Comparison of ENCODE assay signal across 9 mouse cellular contexts in the genomic region with DNA sequence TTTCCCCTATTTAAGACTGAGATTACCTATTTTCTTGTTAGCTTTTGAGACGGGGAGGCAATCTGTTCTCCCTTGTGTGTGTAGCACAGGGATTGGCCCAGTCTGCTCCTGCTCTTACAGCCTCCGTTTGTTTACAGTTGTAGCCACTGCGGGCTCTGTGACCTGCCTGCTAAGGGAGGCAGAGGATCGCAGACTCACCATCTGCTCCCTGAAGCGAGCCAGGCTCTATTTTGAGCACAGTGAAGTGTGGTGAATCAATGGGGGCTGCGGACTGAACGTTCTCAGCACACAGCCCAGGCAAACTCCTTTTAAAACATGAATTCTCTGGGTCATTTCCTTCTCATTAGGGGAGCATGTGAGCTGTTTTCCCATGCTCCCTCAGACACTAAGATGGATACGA. TPM values are rescaled to one million over a fixed set of nuclear protein-coding genes. Genes with fewer than 3 reads are reported as not detected.
DNase-seq lines count a peak whose midpoint lies in the region; ATAC-seq lines count a peak whose summit lies in the region.
"Had no signal": no experiment of that assay in that cellular context is flagged by ENCODE, and none has a peak within 500 bp of the region (broad histone marks: within the 10 kb centered on the region; RNA-seq: fewer than 3 reads in every experiment).

No protein-coding gene starts in this region.

- H3K4me2 ChIP-seq in forebrain, embryonic 15.5 days (replicated peaks) = no peak overlapping the region

- peak; percentile 52 for DNase-seq in layer of hippocampus, adult 11-12 months (ENCODE audit: low spot score)
- DNase-seq in layer of hippocampus, adult 9-10 months (ENCODE audit: low spot score) = no peak
- peak; percentile 45 to 54 for DNase-seq in layer of hippocampus, postnatal 10 days (ENCODE audit: low spot score in 2 of 2)
- peak; percentile 44 for DNase-seq in right cerebral cortex, adult 18-20 months
- DNase-seq in thymus, postnatal 0 days (ENCODE audit: low spot score) = no peak
- DNase-seq in thymus, adult 18-20 months = no peak

- H3K4me3 ChIP-seq in forebrain, embryonic 15.5 days = no peak overlapping the region

- H3K27ac ChIP-seq in forebrain, embryonic 15.5 days (replicated peaks) = peak overlapping the region; percentile 61
- H3K27ac ChIP-seq: liver, embryonic 14.5 days had no signal

- H3K9ac ChIP-seq in forebrain, embryonic 15.5 days (replicated peaks) = no peak overlapping the region
- H3K9ac ChIP-seq: liver, embryonic 14.5 days had no signal

- no peaks in the 10 kb centered on the region for H3K9me3 ChIP-seq in forebrain, embryonic 15.5 days

- WGBS in forebrain, embryonic 15.5 days = 49% methylated on average over 8 of the region's 8 CpGs

- no peaks in the 10 kb centered on the region for H3K27me3 ChIP-seq in forebrain, embryonic 15.5 days

- peak; percentile 75 for ATAC-seq in forebrain, embryonic 15.5 days (replicated peaks)
- ATAC-seq in megakaryocyte progenitor cell, adult 5-6 weeks (replicated peaks; ENCODE audit: poor library complexity) = no peak

- H3K4me1 ChIP-seq in forebrain, embryonic 15.5 days = peaks cover 10% of the 10 kb centered on the region

- peaks cover 9% of the 10 kb centered on the region; the same call in 1 of the 2 replicates for H3K36me3 ChIP-seq in forebrain, embryonic 15.5 days

RNA-seq across cellular contexts. Expression of a gene that starts 27.4 kb away (rescaled TPM):
- 0.68 and 0.70 TPM in 2 replicates for polyA plus RNA-seq in forebrain, embryonic 15.5 days (2015; fragmentation: Nextera tagmentation; extraction: Ambion mirVana)
- under 1 TPM; 0.53 to 0.54 TPM for total RNA-seq in layer of hippocampus, postnatal 10 days (2021)
- 1.7 and 2.5 TPM in 2 replicates for polyA plus RNA-seq in thymus, postnatal 0 days (2015; fragmentation: Nextera tagmentation; extraction: Ambion mirVana)
- total RNA-seq in megakaryocyte progenitor cell, adult 5-6 weeks (2015) = not detected in 2 replicates
- not detected in 2 replicates for total RNA-seq in megakaryocyte progenitor cell, adult 5-6 weeks (2017)

RNA-seq across cellular contexts. Expression of a gene that starts 31.5 kb away (rescaled TPM):
- polyA plus RNA-seq in forebrain, embryonic 15.5 days (2015; fragmentation: Nextera tagmentation; extraction: Ambion mirVana) = 19.3 and 19.6 TPM in 2 replicates
- total RNA-seq in layer of hippocampus, postnatal 10 days (2021) = 10 to 100 TPM; 16.6 to 19.5 TPM
- 17.3 and 17.4 TPM in 2 replicates for polyA plus RNA-seq in thymus, postnatal 0 days (2015; fragmentation: Nextera tagmentation; extraction: Ambion mirVana)
- 8.2 and 10.2 TPM in 2 replicates for total RNA-seq in megakaryocyte progenitor cell, adult 5-6 weeks (2015)
- 12.9 and 14.9 TPM in 2 replicates for total RNA-seq in megakaryocyte progenitor cell, adult 5-6 weeks (2017)

RNA-seq across cellular contexts. Expression of a gene that starts 35.1 kb away (rescaled TPM):
- polyA plus RNA-seq in forebrain, embryonic 15.5 days (2015; fragmentation: Nextera tagmentation; extraction: Ambion mirVana) = 31.8 and 36.1 TPM in 2 replicates
- total RNA-seq in layer of hippocampus, postnatal 10 days (2021) = 10 to 100 TPM; 42.6 to 46.0 TPM
- polyA plus RNA-seq in thymus, postnatal 0 days (2015; fragmentation: Nextera tagmentation; extraction: Ambion mirVana) = 54.4 and 57.5 TPM in 2 replicates
- 24.5 and 25.1 TPM in 2 replicates for total RNA-seq in megakaryocyte progenitor cell, adult 5-6 weeks (2015)
- total RNA-seq in megakaryocyte progenitor cell, adult 5-6 weeks (2017) = 31.2 and 43.8 TPM in 2 replicates

Comparison
In these comparisons a context has a peak if more than half of its experiments do, and no peak if none do; other contexts are left out.
1. DNase-seq: peak in layer of hippocampus, adult 11-12 months (single experiment), layer of hippocampus, postnatal 10 days (2 of 2) and right cerebral cortex, adult 18-20 months (single experiment); none in layer of hippocampus, adult 9-10 months (single experiment), thymus, postnatal 0 days (single experiment) and thymus, adult 18-20 months (0 of 2).